Mouse (Mus musculus): Measurements from ENCODE around the gene Rnf121.

Rnf121 gene

DNA sequence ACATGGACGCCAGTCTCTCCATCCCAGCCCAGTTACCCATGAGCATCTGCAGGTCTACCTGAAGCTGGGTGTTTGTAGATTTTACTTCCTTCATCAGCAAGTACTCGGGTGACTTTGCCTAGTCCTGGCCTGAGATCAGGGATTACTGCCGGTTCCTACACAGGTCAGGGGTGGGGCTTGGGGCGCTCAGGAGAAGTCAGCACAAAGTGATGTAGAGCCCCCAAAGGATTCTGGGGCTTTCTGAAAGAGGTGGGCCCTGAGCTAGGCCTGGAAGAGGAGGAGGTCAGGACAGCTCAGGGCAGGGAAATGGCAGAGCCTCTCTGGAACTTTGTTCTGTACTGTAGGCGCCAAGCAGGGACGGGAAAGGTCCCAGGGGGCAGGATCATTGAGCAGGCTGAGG, 37.4 kb upstream of the Rnf121 start:
- Histone ChIP-seq H3K36me3 (ENCODE audit: insufficient read depth, low read length) (no peaks in the 10 kb centered on the region), H3K4me1 (replicated peaks; ENCODE audit: low read depth, low read length) (peaks cover 62% of the 10 kb centered on the region), H3K4me3 (replicated peaks; ENCODE audit: low read length) (peak overlapping the region; percentile 64), H3K9me3 (ENCODE audit: low read length) (no peaks in the 10 kb centered on the region), H3K27me3 (ENCODE audit: insufficient read depth, low read length) (peaks cover 37% of the 10 kb centered on the region)
- no peak for TF ChIP-seq CTCF (conservative IDR thresholded peaks at IDR 0.05; ENCODE audit: low read length)
- no peak for TF ChIP-seq NANOG (IDR thresholded peaks at IDR 0.05; ENCODE audit: borderline replicate concordance, low read length)
- no peak for TF ChIP-seq POU5F1 (IDR thresholded peaks at IDR 0.05; ENCODE audit: borderline replicate concordance, low read length)

DNA sequence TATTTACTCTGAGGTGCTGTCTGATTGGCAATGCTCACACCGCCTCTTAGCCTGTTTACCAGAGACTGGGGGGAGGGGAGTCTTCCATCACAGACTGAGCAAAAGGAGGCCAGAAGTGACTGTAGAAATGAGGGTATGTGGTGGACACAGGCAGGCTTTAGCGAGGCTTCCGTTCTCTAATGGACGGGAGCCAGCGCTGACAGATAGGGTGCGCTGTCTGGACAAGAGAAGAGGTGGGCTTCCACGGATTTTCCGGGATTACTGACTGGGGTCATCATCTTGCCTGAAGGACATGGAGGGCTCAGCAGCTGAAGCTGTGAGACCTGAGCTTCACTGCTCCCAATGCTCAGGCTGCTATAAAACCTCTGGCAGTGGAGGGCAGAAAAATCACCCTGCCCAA, 37.0 kb upstream of the Rnf121 start:
- Histone ChIP-seq H3K27me3 (ENCODE audit: insufficient read depth, low read length) (peaks cover 39% of the 10 kb centered on the region), H3K9me3 (ENCODE audit: low read length) (no peaks in the 10 kb centered on the region), H3K4me1 (replicated peaks; ENCODE audit: low read depth, low read length) (peaks cover 59% of the 10 kb centered on the region), H3K4me3 (replicated peaks; ENCODE audit: low read length) (peak overlapping the region; percentile 64), H3K36me3 (ENCODE audit: insufficient read depth, low read length) (no peaks in the 10 kb centered on the region)
- TF ChIP-seq NANOG (IDR thresholded peaks at IDR 0.05; ENCODE audit: borderline replicate concordance, low read length): no peak
- peak; percentile 8; the same call in 1 of the 2 replicates for TF ChIP-seq CTCF (conservative IDR thresholded peaks at IDR 0.05; ENCODE audit: low read length)
- no peak for TF ChIP-seq POU5F1 (IDR thresholded peaks at IDR 0.05; ENCODE audit: borderline replicate concordance, low read length)

GRCm38 (mm10) chr7:102101487-102101886, 36.2 kb upstream of the Rnf121 start, which contains the start of gene Art1:
Art1 (plus strand) TSS chr7:102101743.
- Histone ChIP-seq H3K4me3 (replicated peaks; ENCODE audit: low read length) (peak within 1 kb of the TSS; percentile 71), H3K9me3 (ENCODE audit: low read length) (no peaks in the 10 kb centered on the region), H3K36me3 (ENCODE audit: insufficient read depth, low read length) (no peaks in the 10 kb centered on the region), H3K4me1 (replicated peaks; ENCODE audit: low read depth, low read length) (peaks cover 52% of the 10 kb centered on the region), H3K27me3 (ENCODE audit: insufficient read depth, low read length) (peaks cover 40% of the 10 kb centered on the region)
- TF ChIP-seq CTCF (conservative IDR thresholded peaks at IDR 0.05; ENCODE audit: low read length) (no peak), NANOG (IDR thresholded peaks at IDR 0.05; ENCODE audit: borderline replicate concordance, low read length) (no peak), POU5F1 (IDR thresholded peaks at IDR 0.05; ENCODE audit: borderline replicate concordance, low read length) (no peak)

GRCm38 (mm10) chr7:102100868-102101267, 35.6 kb upstream of the Rnf121 start:
- no peaks in the 10 kb centered on the region for H3K9me3 ChIP-seq (ENCODE audit: low read length)
- H3K27me3 ChIP-seq (ENCODE audit: insufficient read depth, low read length): peaks cover 38% of the 10 kb centered on the region
- H3K4me1 ChIP-seq (replicated peaks; ENCODE audit: low read depth, low read length): peaks cover 46% of the 10 kb centered on the region
- H3K36me3 ChIP-seq (ENCODE audit: insufficient read depth, low read length): no peaks in the 10 kb centered on the region
- peak overlapping the region; percentile 71 for H3K4me3 ChIP-seq (replicated peaks; ENCODE audit: low read length)
- TF ChIP-seq NANOG (IDR thresholded peaks at IDR 0.05; ENCODE audit: borderline replicate concordance, low read length) (no peak), CTCF (conservative IDR thresholded peaks at IDR 0.05; ENCODE audit: low read length) (no peak)

DNA sequence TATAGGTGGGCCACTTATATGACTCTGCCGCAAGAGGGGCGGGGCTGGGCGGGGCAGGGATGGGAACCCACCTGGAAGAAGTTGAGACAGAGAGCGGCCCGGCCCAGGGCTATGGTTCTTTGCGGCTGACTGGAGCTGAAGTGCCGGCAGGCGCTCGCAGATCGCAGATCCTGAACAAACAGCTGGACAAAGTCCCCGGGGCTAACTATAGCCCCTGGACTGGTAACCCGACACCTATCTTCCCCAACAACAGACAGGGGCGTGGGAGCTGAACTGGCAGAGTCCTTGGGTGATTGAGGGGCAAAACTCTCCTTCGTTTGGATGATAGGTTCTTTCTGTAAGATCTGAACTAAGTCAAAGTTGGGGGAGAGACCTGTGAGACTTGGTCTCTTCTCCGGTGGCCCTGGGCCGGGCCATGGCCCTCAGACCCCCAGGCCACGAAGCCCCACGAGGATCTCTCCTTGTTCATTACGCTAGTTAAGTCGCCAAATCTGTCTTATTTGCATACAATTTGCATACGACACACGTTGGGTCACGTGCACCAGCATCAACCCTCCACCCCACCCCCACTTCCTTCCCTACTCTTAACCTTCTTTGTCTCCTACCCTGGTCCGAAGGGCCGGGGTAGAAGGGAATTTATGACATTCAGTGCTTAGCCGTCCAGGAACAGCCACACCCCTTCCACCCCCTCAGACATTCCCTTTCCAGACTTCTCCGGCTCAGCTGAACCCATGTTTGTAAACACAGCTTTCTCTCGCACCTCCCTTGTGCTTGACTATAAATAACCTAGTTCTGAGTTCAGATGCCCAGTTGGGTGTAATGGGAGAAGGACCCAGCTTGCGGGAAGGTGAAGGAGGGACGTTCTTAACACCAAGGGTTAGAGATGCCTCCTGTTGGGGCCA, 34.7 kb upstream of the Rnf121 start:
- TF ChIP-seq NANOG (IDR thresholded peaks at IDR 0.05; ENCODE audit: borderline replicate concordance, low read length) (no peak), POU5F1 (IDR thresholded peaks at IDR 0.05; ENCODE audit: borderline replicate concordance, low read length) (no peak), CTCF (conservative IDR thresholded peaks at IDR 0.05; ENCODE audit: low read length) (no peak)

GRCm38 (mm10) chr7:102087336-102087735, 22.1 kb upstream of the Rnf121 start:
- TF ChIP-seq NANOG (IDR thresholded peaks at IDR 0.05; ENCODE audit: borderline replicate concordance, low read length) (no peak), POU5F1 (IDR thresholded peaks at IDR 0.05; ENCODE audit: borderline replicate concordance, low read length) (no peak), CTCF (conservative IDR thresholded peaks at IDR 0.05; ENCODE audit: low read length) (no peak)
- Histone ChIP-seq H3K36me3 (ENCODE audit: insufficient read depth, low read length) (peaks cover 14% of the 10 kb centered on the region), H3K27me3 (ENCODE audit: insufficient read depth, low read length) (peaks cover 45% of the 10 kb centered on the region), H3K4me3 (replicated peaks; ENCODE audit: low read length) (no peak overlapping the region), H3K9me3 (ENCODE audit: low read length) (no peaks in the 10 kb centered on the region), H3K4me1 (replicated peaks; ENCODE audit: low read depth, low read length) (peaks cover 26% of the 10 kb centered on the region)

More for the DNA sequence above, 34.7 kb upstream of the Rnf121 start:
- Histone ChIP-seq H3K4me3 (replicated peaks; ENCODE audit: low read length) (peak overlapping the region; percentile 71), H3K4me1 (replicated peaks; ENCODE audit: low read depth, low read length) (peaks cover 53% of the 10 kb centered on the region), H3K9me3 (ENCODE audit: low read length) (no peaks in the 10 kb centered on the region), H3K27me3 (ENCODE audit: insufficient read depth, low read length) (peaks cover 44% of the 10 kb centered on the region), H3K36me3 (ENCODE audit: insufficient read depth, low read length) (no peaks in the 10 kb centered on the region)

- Histone ChIP-seq H3K4me3 (replicated peaks; ENCODE audit: low read length) (peak overlapping the region; percentile 59), H3K9me3 (ENCODE audit: low read length) (no peaks in the 10 kb centered on the region), H3K4me1 (replicated peaks; ENCODE audit: low read depth, low read length) (peaks cover 23% of the 10 kb centered on the region), H3K27me3 (ENCODE audit: insufficient read depth, low read length) (peaks cover 35% of the 10 kb centered on the region), H3K36me3 (ENCODE audit: insufficient read depth, low read length) (peaks cover 45% of the 10 kb centered on the region)
- TF ChIP-seq CTCF (conservative IDR thresholded peaks at IDR 0.05; ENCODE audit: low read length) (no peak), NANOG (IDR thresholded peaks at IDR 0.05; ENCODE audit: borderline replicate concordance, low read length) (no peak), POU5F1 (IDR thresholded peaks at IDR 0.05; ENCODE audit: borderline replicate concordance, low read length) (no peak)
These were observed 18.9 kb upstream of the Rnf121 start for GRCm38 (mm10) chr7:102084041-102084696.

DNA sequence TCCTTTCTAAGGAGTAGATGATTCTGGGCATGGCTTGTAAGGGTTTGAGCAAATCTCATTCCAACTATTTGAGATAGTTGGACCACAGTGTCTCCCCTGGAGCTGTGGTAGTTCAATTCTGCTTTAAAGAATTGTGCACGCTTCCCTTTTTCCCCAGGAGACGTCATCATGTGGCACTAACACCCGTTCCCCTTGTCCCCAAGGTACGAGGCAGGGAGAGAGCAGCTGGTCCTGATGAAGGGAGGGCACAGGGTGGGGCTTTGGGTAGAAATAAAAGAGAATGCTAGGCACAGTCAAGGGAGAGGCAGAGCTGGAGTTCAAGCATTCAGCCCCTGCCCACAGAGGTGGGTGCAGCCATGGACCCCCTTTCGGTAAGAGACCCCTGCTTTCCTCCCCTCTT, 17.5 kb upstream of the Rnf121 start, which contains the start of gene Trpc2:
Gene Trpc2, plus strand, starts transcription at position 301 of the 400 bp plus-strand sequence.
- peaks cover 23% of the 10 kb centered on the region for H3K4me1 ChIP-seq (replicated peaks; ENCODE audit: low read depth, low read length)
- H3K9me3 ChIP-seq (ENCODE audit: low read length): no peaks in the 10 kb centered on the region
- peaks cover 32% of the 10 kb centered on the region for H3K27me3 ChIP-seq (ENCODE audit: insufficient read depth, low read length)
- peak within 1 kb of the TSS; percentile 59 for H3K4me3 ChIP-seq (replicated peaks; ENCODE audit: low read length)
- peaks cover 57% of the 10 kb centered on the region for H3K36me3 ChIP-seq (ENCODE audit: insufficient read depth, low read length)
- TF ChIP-seq NANOG (IDR thresholded peaks at IDR 0.05; ENCODE audit: borderline replicate concordance, low read length) (no peak), POU5F1 (IDR thresholded peaks at IDR 0.05; ENCODE audit: borderline replicate concordance, low read length) (no peak), CTCF (conservative IDR thresholded peaks at IDR 0.05; ENCODE audit: low read length) (no peak)
